Mouse (Mus musculus): ENCODE data around the gene Ttc22.

The Ttc22 gene

DNA sequence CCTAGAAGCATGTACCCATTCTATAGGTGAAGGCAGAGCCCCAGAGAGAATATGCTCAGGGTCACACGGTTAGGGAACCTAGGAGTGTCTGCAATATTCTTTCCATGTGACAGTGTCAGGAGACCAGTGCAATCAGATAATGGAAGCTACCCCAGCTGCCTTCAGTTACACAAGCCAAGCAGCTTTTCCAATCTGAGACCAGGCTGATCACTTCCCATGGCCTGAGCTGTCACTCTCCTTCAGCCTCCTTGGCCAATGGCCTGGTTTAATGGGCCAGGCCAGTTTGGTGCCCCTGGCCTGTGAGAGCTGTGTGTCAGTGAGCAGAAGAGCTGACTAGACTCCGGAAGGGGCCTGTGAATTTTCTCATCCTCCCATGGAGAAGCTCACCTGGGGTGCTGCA, 43.0 kb downstream of the Ttc22 start:
- DNase-seq: peak; percentile 91

DNA sequence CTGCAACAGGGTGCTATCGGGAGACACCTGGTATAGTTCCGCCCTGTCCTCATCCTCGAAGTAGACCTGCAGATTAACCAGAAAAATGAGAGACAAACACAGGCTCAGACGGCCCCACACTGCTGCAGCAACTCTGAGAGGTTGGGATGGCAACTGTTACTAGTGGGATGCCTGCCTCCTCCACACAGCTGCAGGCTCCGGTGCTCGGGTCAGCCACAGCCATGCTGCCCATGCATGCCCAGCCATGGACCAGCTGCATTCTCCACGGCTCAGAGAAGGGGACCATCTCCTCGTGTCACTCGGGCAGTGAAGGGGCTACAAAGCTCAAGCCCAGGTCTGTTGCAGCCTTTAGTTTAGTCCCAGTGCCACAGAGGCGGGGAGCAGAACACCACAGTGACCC, 43.4 kb downstream of the Ttc22 start:
- no peak for DNase-seq

DNA sequence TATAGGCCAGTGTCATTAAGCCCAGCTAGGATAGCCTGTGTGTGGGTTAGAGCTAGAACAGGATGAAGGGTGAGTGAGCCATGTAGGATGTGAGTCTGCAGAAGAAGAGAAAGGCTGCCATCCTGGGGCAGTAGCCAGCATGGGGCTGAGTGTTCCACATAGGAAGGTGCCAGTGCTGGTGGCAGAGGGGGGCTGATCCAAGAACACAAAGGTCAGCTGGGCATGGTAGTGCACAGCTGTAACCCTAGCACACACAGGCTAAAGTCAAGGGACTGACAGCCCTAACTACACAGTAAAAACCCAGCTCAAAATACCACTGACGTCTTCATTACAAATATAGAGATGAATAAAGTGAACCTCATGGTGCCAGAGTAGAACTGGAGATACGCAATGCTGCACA, 44.3 kb downstream of the Ttc22 start:
- DNase-seq: no peak

DNA sequence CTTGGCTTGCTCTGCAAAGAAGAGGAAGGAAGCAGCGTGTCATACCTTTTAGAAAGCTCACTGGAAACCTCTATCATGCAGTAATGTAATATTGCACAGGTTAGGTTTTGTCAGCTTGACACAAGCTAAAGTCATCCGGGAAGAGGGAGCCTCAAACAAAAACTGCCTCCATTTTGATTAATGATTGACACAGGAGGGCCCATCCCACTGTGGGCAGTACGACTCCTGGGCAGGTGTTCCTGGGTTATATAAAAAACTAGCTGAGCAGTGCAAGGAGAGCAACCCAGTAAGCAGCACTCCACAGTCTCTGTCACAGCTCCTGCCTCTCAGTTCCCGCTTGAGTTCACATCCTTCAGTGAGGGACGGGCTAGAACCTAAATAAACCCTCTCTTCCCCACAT, 54.5 kb downstream of the Ttc22 start:
- peak; percentile 79 for DNase-seq

DNA sequence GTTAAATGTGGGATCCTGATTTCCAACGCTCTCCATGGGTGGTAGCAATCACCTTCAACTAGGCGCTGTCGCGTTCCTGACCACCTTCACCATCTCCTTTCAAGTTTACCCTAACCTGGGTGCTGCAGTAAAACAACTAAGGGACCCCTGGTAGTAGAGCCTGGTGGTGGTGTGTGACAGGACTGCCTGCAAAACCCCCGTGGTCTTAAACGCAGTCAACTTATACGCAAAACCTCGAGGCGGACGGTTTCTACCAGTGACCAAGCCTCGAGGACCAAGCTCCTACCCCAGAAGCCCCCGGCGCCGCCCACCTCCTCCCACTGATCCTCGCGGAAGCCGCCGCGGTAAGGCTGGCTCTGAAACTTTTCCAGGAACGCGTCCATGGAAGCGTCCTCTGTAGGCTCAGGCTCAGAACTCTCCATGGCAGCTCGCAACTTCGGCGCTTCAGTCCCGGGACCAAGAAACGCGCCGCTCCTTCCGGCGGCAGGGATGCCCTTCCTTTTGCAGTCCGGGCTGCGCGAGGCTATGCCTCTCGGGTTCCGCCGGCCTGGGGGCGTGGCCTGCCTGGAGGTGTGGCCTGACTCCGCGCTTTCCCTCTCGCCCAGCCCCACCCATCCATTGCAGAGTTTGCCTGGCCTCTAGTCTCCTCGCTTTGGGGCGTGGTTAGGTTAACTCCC, 56.3 kb downstream of the Ttc22 start, which contains the start of gene Ttc4:
Ttc4 (minus strand) TSS at position 503 of the 677 bp plus-strand sequence.
- DNase-seq: peak; percentile 98

DNA sequence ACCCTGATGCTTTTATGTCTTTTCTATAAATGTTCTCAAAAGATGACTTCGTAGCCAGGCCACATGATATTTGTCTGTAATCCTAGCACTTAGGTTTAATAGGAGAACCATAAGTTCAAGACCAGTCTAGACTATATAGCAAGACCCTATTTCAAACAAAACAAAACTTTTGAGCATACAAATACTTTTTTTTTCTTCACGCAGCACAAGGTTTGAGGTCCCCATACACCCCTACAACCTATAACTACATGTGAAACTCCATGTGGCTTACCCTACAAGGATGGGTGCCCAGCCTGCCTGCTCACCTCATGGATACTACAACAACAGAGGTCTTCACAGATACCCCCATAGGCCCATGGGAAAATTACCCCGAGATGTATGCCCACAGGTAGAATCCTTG, 56.9 kb downstream of the Ttc22 start:
- DNase-seq: no peak

DNA sequence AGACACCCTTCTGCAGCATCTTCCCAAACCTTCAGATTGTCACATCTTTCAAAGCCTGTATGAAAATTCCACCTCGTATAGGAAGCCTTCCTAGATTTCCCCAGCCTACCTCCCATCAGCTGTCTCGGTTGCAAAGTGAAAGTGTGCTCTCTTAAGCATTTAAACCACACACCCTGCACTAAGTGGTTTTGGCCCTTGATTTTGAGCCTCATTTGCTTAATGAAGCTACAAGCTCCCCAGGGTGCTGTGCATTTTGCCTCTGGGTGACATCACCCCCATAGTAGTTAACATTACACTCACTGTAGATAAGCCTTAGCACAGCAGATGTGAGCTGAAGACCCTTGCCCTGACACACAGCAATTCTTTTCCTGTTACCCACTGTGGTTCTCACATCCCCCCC, 58.7 kb downstream of the Ttc22 start:
- peak; percentile 61 for DNase-seq

DNA sequence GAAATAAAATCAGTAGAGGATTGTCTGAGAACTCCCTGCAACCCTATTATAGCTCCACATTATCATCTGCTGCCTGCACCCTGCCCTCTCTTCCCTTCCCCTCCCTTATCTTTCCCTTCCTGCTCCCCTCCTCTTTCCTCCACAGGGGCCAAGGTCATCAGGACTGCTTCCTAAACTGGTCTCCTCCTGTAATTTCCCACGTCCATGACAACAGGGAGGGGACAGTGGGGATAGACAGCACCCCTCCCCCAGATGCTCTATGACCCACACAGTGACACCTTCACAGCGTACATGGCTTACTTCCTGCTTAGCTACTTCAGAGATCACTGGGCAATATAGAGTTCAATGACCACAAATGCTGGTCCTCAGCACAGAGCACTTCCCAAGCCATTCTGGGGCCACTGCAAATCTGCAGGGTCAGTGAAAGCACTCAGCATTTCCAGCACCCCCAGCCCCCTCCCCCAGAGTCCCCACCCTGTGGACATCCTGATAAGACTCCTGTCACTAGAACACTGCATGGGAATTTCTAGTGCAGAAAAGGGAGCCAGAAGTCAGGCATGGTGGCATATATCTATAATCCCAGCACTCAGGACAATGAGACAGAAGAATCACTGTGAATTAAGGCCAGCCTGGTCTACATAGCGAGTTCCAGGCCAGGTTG, 66.5 kb downstream of the Ttc22 start:
- DNase-seq: peak; percentile 89

All from heart, adult 11 months (tissue).